Mouse (Mus musculus) stomach, embryonic 15.5 days (tissue): Measurements from ENCODE around the gene Ppcdc. TPM values are rescaled to one million over a fixed set of nuclear protein-coding genes. Genes with fewer than 3 reads are reported as not detected.

Experiments used
- ATAC-seq: fragments of 200-750 bp; cut with Nextera tagmentation; 2 replicates; pipeline ENCODE4 v1.8.0; 2017; ENCODE audit warnings: low read depth, moderate number of reproducible peaks, moderate TSS enrichment; ENCODE audit not compliant: insufficient read depth, low FRiP score
- H3K27ac ChIP-seq: fragments of 300-500 bp; sonication (generic); 2 replicates; pipeline ENCODE4 v1.5.1; 2015; ENCODE audit warnings: mild to moderate bottlenecking, inconsistent platforms
- H3K27me3 ChIP-seq: fragments of 300-500 bp; sonication (generic); replicated peaks from 2 replicates; pipeline ENCODE4 v1.6.1; 2015; ENCODE audit warnings: inconsistent platforms
- H3K36me3 ChIP-seq: fragments of 300-500 bp; sonication (generic); 2 replicates; pipeline ENCODE4 v1.6.1; 2015; ENCODE audit warnings: inconsistent platforms
- H3K4me1 ChIP-seq: fragments of 300-500 bp; sonication (generic); 2 replicates; pipeline ENCODE4 v1.6.1; 2015; ENCODE audit warnings: inconsistent platforms
- H3K4me2 ChIP-seq: fragments of 300-500 bp; sonication (generic); 2 replicates; pipeline ENCODE4 v1.6.1; 2015; ENCODE audit warnings: mild to moderate bottlenecking, inconsistent platforms
- H3K4me3 ChIP-seq: fragments of 300-500 bp; sonication (generic); replicated peaks from 2 replicates; pipeline ENCODE4 v1.5.1; 2015; ENCODE audit warnings: inconsistent platforms
- H3K9ac ChIP-seq: fragments of 300-500 bp; sonication (generic); 2 replicates; pipeline ENCODE4 v1.6.1; 2015; ENCODE audit warnings: inconsistent platforms
- H3K9me3 ChIP-seq: fragments of 300-500 bp; sonication (generic); 2 replicates; pipeline ENCODE4 v1.6.1; 2016; ENCODE audit warnings: inconsistent platforms
- WGBS: fragments of 180-500 bp; shearing (Covaris S2); methylation state at CpG from one replicate; pipeline ENCODE4 v1.1.7; 2015; 5-methylcytosine and 5-hydroxymethylcytosine counted together
- polyA plus RNA-seq: library from polyadenylated mRNA; unstranded; fragments of >200 nt; fragmentation: Nextera tagmentation; extraction: Ambion mirVana; gene quantifications from 2 replicates; pipeline ENCODE4 v1.2.1, GENCODE M21; 2015

Ppcdc gene
- polyA plus RNA-seq, 1 experiment from 2014 or later: 23.6 TPM

DNA sequence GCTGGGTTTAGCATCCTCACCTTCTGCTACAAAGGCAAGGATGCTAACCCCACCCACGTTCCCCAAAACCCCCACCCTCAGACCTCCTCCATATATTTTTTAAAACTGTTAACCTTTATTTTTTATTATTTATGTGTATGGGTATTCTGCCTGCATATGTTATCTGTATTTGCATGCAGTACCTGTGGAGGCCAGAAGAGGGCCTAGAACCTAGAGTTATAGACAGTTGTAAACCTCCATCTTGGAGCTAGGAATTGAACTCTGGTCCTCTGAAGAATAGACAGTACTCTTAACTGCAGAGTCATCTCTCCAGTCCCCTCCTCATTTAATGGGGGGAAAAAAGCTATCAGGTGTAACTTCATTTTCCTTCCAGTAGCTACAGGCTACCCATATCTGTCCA is 9.8 kb upstream of the Ppcdc start:
- H3K27me3 ChIP-seq: no peaks in the 10 kb centered on the region
- no peaks in the 10 kb centered on the region for H3K9me3 ChIP-seq
- H3K27ac ChIP-seq: no peak overlapping the region
- H3K4me1 ChIP-seq: no peaks in the 10 kb centered on the region
- H3K9ac ChIP-seq: no peak overlapping the region
- ATAC-seq: no peak
- no peak overlapping the region for H3K4me2 ChIP-seq
- WGBS: 59% methylated on average over 1 of the region's 1 CpGs
- no peak overlapping the region for H3K4me3 ChIP-seq
- 0 out of 2 replicates have a peak, but pooled peaks cover 4% of the 10 kb centered on the region for H3K36me3 ChIP-seq

- 94% methylated on average over 1 of the region's 1 CpGs for WGBS
- H3K27ac ChIP-seq: no peak overlapping the region; the same call in 1 of the 2 replicates
These were observed 696 bp upstream of the Ppcdc start for GRCm38 (mm10) chr9:57440620-57441019.

GRCm38 (mm10) chr9:57439083-57439482 is 841 bp downstream of the Ppcdc start:
- WGBS: 26% methylated on average over 7 of the region's 7 CpGs
- Histone ChIP-seq H3K36me3 (no peaks in the 10 kb centered on the region), H3K27me3 (no peaks in the 10 kb centered on the region), H3K27ac (peak overlapping the region; percentile 88; the same call in 1 of the 2 replicates), H3K4me3 (peak overlapping the region; percentile 59), H3K9ac (peak overlapping the region; percentile 35; the same call in 1 of the 2 replicates), H3K9me3 (no peaks in the 10 kb centered on the region), H3K4me2 (peak overlapping the region; percentile 64), H3K4me1 (no peaks in the 10 kb centered on the region)
- no peak for ATAC-seq

More at GRCm38 (mm10) chr9:57440620-57441019, 696 bp upstream of the Ppcdc start:
- Histone ChIP-seq H3K4me2 (no peak overlapping the region), H3K9me3 (no peaks in the 10 kb centered on the region), H3K4me1 (no peaks in the 10 kb centered on the region), H3K4me3 (no peak overlapping the region), H3K27me3 (no peaks in the 10 kb centered on the region), H3K36me3 (0 out of 2 replicates have a peak, but pooled peaks cover 6% of the 10 kb centered on the region), H3K9ac (no peak overlapping the region)
- ATAC-seq: no peak

DNA sequence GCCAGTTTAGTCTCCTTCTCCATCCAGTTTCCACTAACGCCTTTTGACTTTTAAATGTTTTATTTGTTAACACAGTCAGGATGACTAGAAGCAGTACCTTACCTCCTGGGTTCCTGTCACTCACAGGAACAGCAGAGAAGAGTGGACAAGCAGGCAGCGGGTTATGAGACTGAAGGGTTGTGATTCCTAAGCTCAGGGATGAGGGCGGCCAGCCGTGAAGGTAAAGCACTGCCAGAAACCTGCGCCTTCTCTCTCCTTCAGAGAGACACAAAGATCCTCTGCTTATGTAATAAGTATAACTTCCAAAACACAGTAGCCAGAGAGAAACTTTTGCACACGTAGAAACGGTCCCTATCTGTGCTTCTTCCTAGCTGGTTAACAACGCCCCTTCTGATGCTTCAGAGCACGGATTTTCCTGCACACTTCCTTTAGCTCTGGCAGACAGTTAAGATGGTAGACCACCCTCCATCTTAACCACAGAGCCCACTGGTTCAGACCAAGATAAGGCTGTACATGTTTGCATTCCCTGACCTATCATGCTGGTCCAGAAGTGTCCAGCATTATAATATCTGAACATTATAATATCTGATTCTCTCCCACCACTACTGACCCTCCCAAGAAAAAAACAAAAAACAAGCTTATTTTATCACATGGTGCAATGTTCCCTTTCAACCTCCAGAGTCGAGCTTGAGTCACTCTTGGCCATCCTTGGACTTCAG is 1.9 kb downstream of the Ppcdc start:
- Histone ChIP-seq H3K36me3 (no peaks in the 10 kb centered on the region), H3K4me2 (no peak overlapping the region), H3K27me3 (no peaks in the 10 kb centered on the region), H3K4me3 (no peak overlapping the region), H3K9me3 (no peaks in the 10 kb centered on the region), H3K27ac (no peak overlapping the region), H3K9ac (no peak overlapping the region), H3K4me1 (peaks cover 6% of the 10 kb centered on the region)
- no peak for ATAC-seq
- 69% methylated on average over 10 of the region's 10 CpGs for WGBS

GRCm38 (mm10) chr9:57436166-57436565 is 3.8 kb downstream of the Ppcdc start:
- no peak overlapping the region for H3K4me2 ChIP-seq
- no peak overlapping the region for H3K9ac ChIP-seq
- no peak overlapping the region for H3K4me3 ChIP-seq
- ATAC-seq: no peak
- peaks cover 13% of the 10 kb centered on the region for H3K4me1 ChIP-seq
- H3K27ac ChIP-seq: no peak overlapping the region
- H3K36me3 ChIP-seq: no peaks in the 10 kb centered on the region
- H3K9me3 ChIP-seq: no peaks in the 10 kb centered on the region
- H3K27me3 ChIP-seq: no peaks in the 10 kb centered on the region
- WGBS: 80% methylated on average over 5 of the region's 5 CpGs

- no peak overlapping the region for H3K9ac ChIP-seq
- H3K36me3 ChIP-seq: no peaks in the 10 kb centered on the region
- no peak overlapping the region for H3K27ac ChIP-seq
- H3K4me1 ChIP-seq: peaks cover 13% of the 10 kb centered on the region
- no peaks in the 10 kb centered on the region for H3K27me3 ChIP-seq
- no peak overlapping the region for H3K4me3 ChIP-seq
- H3K4me2 ChIP-seq: no peak overlapping the region
- no peak for ATAC-seq
- WGBS: 78% methylated on average over 11 of the region's 11 CpGs
- no peaks in the 10 kb centered on the region for H3K9me3 ChIP-seq
These were observed 5.3 kb downstream of the Ppcdc start for GRCm38 (mm10) chr9:57434405-57435165.

DNA sequence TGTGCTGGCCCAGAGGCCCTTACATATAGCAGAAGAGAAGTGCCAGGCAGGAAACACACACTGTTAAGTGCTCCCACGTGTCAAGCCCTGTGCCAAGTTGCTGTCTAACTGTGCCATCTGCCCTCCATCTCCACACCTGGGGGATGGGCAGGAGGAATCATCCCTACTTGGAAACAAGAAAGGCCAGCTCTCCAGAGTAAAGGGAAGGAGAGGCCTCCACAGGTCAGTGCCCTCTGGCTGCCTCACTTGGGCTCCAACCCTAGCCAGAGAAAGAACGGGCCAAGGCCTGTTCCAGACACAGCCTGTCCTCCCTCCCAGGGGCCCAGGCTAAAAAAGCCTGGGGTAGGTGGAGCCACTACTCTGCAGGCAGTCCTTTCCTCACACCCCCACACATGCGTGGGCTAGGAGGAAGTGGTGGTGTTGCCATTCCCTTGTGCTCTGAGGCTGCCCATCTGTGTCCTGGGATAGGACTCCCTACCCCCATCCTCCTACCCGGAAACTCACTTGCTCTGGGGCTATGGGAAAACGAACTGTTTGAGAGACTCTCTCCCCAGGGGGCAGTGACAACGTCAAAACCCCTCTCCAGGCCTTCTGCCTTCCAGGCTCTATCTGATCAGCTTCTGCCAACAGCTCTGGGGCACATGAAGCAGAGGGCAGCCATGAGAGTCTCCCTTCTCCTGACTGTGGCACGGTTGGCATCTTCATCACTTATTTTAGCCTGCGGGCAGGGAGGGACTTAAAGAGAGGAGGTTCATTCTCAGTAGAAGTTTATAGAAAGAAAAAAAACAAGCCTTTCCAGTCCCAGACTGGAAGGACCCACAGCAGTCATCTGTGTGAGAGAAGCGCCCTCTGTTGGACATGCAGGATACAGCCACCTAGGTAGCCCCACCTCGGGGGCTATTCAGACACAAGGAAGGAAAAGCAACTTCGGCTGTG is 6.6 kb downstream of the Ppcdc start:
- H3K27ac ChIP-seq: peak overlapping the region; percentile 90
- no peaks in the 10 kb centered on the region for H3K36me3 ChIP-seq
- 8% methylated on average over 11 of the region's 11 CpGs for WGBS
- H3K4me1 ChIP-seq: peaks cover 15% of the 10 kb centered on the region
- peak; percentile 74 for ATAC-seq
- H3K27me3 ChIP-seq: no peaks in the 10 kb centered on the region
- H3K9me3 ChIP-seq: no peaks in the 10 kb centered on the region
- H3K4me2 ChIP-seq: peak overlapping the region; percentile 33
- 0 out of 2 replicates have a peak overlapping the region, but pooled peaks have one; percentile 2 for H3K9ac ChIP-seq
- H3K4me3 ChIP-seq: peak overlapping the region; percentile 9; the same call in 1 of the 2 replicates

GRCm38 (mm10) chr9:57432480-57432879 is 7.4 kb downstream of the Ppcdc start:
- Histone ChIP-seq H3K4me3 (no peak overlapping the region), H3K27ac (peak overlapping the region; percentile 90; the same call in 1 of the 2 replicates), H3K9me3 (no peaks in the 10 kb centered on the region), H3K27me3 (no peaks in the 10 kb centered on the region), H3K4me2 (no peak overlapping the region), H3K4me1 (peaks cover 16% of the 10 kb centered on the region), H3K9ac (no peak overlapping the region), H3K36me3 (no peaks in the 10 kb centered on the region)
- ATAC-seq: no peak
- 85% methylated on average over 3 of the region's 3 CpGs for WGBS

DNA sequence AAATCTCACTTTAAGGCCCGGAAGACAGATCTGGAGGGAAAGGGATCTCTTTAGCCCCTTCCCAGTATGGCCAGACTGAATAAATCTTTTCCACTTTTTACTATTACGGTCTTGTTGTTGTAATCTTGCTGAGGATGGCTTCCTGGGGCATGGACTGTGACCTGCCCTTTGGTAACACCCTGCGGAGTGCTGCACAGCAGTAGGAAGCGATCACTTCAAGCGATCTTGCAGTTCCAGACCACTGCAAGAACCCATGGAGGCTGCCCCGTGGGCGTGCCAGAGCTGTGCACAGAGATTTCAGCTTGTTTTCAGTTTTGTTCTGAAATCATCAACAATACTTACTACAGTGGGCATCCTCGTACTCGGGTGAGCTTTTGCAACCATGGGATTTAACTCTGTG is 8.7 kb downstream of the Ppcdc start:
- H3K36me3 ChIP-seq: no peaks in the 10 kb centered on the region
- no peak overlapping the region for H3K4me3 ChIP-seq
- peak overlapping the region; percentile 45; the same call in 1 of the 2 replicates for H3K27ac ChIP-seq
- peaks cover 16% of the 10 kb centered on the region for H3K4me1 ChIP-seq
- no peaks in the 10 kb centered on the region for H3K27me3 ChIP-seq
- WGBS: 66% methylated on average over 9 of the region's 9 CpGs
- ATAC-seq: no peak
- no peak overlapping the region for H3K4me2 ChIP-seq
- H3K9me3 ChIP-seq: no peaks in the 10 kb centered on the region
- no peak overlapping the region for H3K9ac ChIP-seq

GRCm38 (mm10) chr9:57428391-57428790 is 11.5 kb downstream of the Ppcdc start:
- Histone ChIP-seq H3K9me3 (no peaks in the 10 kb centered on the region), H3K36me3 (no peaks in the 10 kb centered on the region), H3K9ac (no peak overlapping the region), H3K27me3 (no peaks in the 10 kb centered on the region), H3K4me2 (no peak overlapping the region), H3K4me1 (peaks cover 13% of the 10 kb centered on the region), H3K27ac (peak overlapping the region; percentile 13; the same call in 1 of the 2 replicates), H3K4me3 (no peak overlapping the region)
- 52% methylated on average over 4 of the region's 4 CpGs for WGBS
- ATAC-seq: no peak

- Histone ChIP-seq H3K27me3 (no peaks in the 10 kb centered on the region), H3K4me2 (no peak overlapping the region), H3K36me3 (no peaks in the 10 kb centered on the region), H3K4me1 (peaks cover 9% of the 10 kb centered on the region), H3K4me3 (no peak overlapping the region), H3K9me3 (no peaks in the 10 kb centered on the region), H3K27ac (peak overlapping the region; percentile 13; the same call in 1 of the 2 replicates), H3K9ac (no peak overlapping the region)
- 55% methylated on average over 4 of the region's 4 CpGs for WGBS
- peak; percentile 62; the same call in 1 of the 2 replicates for ATAC-seq
These were observed 12.0 kb downstream of the Ppcdc start for GRCm38 (mm10) chr9:57427937-57428336.
